Mouse (Mus musculus): ENCODE measurements around the gene Fat1. TPM values are rescaled to one million over a fixed set of nuclear protein-coding genes. Genes with fewer than 3 reads are reported as not detected.

Gene Fat1
- total and polyA plus RNA-seq, 3 experiments = 9.8 to 18.7 (median 16.6) TPM

GRCm38 (mm10) chr8:44920379-44921032 is 14.7 kb upstream of the Fat1 start:
- Histone ChIP-seq H3K79me2 (replicated peaks; ENCODE audit: control insufficient read depth, insufficient read depth, low read length) (no peaks in the 10 kb centered on the region), H3K27me3 (ENCODE audit: control insufficient read depth, insufficient read depth, low read length) (no peaks in the 10 kb centered on the region), H3K27ac (no peak overlapping the region), H3K9ac (ENCODE audit: low read depth, low read length) (no peak overlapping the region), H3K36me3 (ENCODE audit: control insufficient read depth, insufficient read depth, low read length) (no peaks in the 10 kb centered on the region), H3K4me3 (no peak overlapping the region), H3K4me1 (ENCODE audit: control insufficient read depth, insufficient read depth, low read length) (no peaks in the 10 kb centered on the region)
- no peak for DNase-seq
- WGBS = 73% methylated on average over 7 of the region's 7 CpGs
- intact Hi-C loops (cut with DNase I) = no loop called here
- TF ChIP-seq CTCF (IDR thresholded peaks at IDR 0.05) (no peak), EP300 (IDR thresholded peaks at IDR 0.05; ENCODE audit: insufficient read depth, low read depth, low read length) (no peak), POLR2A (IDR thresholded peaks at IDR 0.05; ENCODE audit: insufficient read depth, low read depth, low read length) (no peak)

- 0 out of 2 replicates have a peak, but pooled peaks cover 2% of the 10 kb centered on the region for H3K27me3 ChIP-seq (ENCODE audit: control insufficient read depth, insufficient read depth, low read length)
- H3K9ac ChIP-seq (ENCODE audit: low read depth, low read length) = no peak overlapping the region
- intact Hi-C loops (cut with DNase I) = no loop called here
- WGBS = 85% methylated on average over 5 of the region's 5 CpGs
- no peaks in the 10 kb centered on the region for H3K4me1 ChIP-seq (ENCODE audit: control insufficient read depth, insufficient read depth, low read length)
- H3K4me3 ChIP-seq = no peak overlapping the region
- no peak for DNase-seq
- TF ChIP-seq EP300 (IDR thresholded peaks at IDR 0.05; ENCODE audit: insufficient read depth, low read depth, low read length) = no peak
- no peak for TF ChIP-seq CTCF (IDR thresholded peaks at IDR 0.05)
- TF ChIP-seq POLR2A (IDR thresholded peaks at IDR 0.05; ENCODE audit: insufficient read depth, low read depth, low read length) = no peak
- H3K79me2 ChIP-seq (replicated peaks; ENCODE audit: control insufficient read depth, insufficient read depth, low read length) = no peaks in the 10 kb centered on the region
- no peak overlapping the region for H3K27ac ChIP-seq
- H3K36me3 ChIP-seq (ENCODE audit: control insufficient read depth, insufficient read depth, low read length) = no peaks in the 10 kb centered on the region
These were observed 10.3 kb upstream of the Fat1 start for GRCm38 (mm10) chr8:44924995-44925394.

GRCm38 (mm10) chr8:44930058-44930457 is 5.2 kb upstream of the Fat1 start:
- Histone ChIP-seq H3K4me1 (ENCODE audit: control insufficient read depth, insufficient read depth, low read length) (no peaks in the 10 kb centered on the region), H3K9ac (ENCODE audit: low read depth, low read length) (no peak overlapping the region), H3K79me2 (replicated peaks; ENCODE audit: control insufficient read depth, insufficient read depth, low read length) (no peaks in the 10 kb centered on the region), H3K27me3 (ENCODE audit: control insufficient read depth, insufficient read depth, low read length) (0 out of 2 replicates have a peak, but pooled peaks cover 2% of the 10 kb centered on the region), H3K4me3 (no peak overlapping the region), H3K27ac (no peak overlapping the region), H3K36me3 (ENCODE audit: control insufficient read depth, insufficient read depth, low read length) (no peaks in the 10 kb centered on the region)
- TF ChIP-seq CTCF (IDR thresholded peaks at IDR 0.05) (no peak), POLR2A (IDR thresholded peaks at IDR 0.05; ENCODE audit: insufficient read depth, low read depth, low read length) (no peak), EP300 (IDR thresholded peaks at IDR 0.05; ENCODE audit: insufficient read depth, low read depth, low read length) (no peak)
- 86% methylated on average over 3 of the region's 3 CpGs for WGBS
- DNase-seq = no peak
- intact Hi-C loops (cut with DNase I) = no loop called here

- 0 out of 2 replicates have a peak, but pooled peaks cover 2% of the 10 kb centered on the region for H3K27me3 ChIP-seq (ENCODE audit: control insufficient read depth, insufficient read depth, low read length)
- no peak overlapping the region for H3K9ac ChIP-seq (ENCODE audit: low read depth, low read length)
- H3K36me3 ChIP-seq (ENCODE audit: control insufficient read depth, insufficient read depth, low read length) = no peaks in the 10 kb centered on the region
- intact Hi-C loops (cut with DNase I) = no loop called here
- H3K27ac ChIP-seq = no peak overlapping the region
- H3K4me3 ChIP-seq = no peak overlapping the region
- TF ChIP-seq EP300 (IDR thresholded peaks at IDR 0.05; ENCODE audit: insufficient read depth, low read depth, low read length) (no peak), CTCF (IDR thresholded peaks at IDR 0.05) (no peak), POLR2A (IDR thresholded peaks at IDR 0.05; ENCODE audit: insufficient read depth, low read depth, low read length) (no peak)
- H3K4me1 ChIP-seq (ENCODE audit: control insufficient read depth, insufficient read depth, low read length) = no peaks in the 10 kb centered on the region
- DNase-seq = no peak
- 92% methylated on average over 9 of the region's 9 CpGs for WGBS
- H3K79me2 ChIP-seq (replicated peaks; ENCODE audit: control insufficient read depth, insufficient read depth, low read length) = no peaks in the 10 kb centered on the region
These were observed 2.5 kb upstream of the Fat1 start for GRCm38 (mm10) chr8:44932546-44933342.

- H3K79me2 ChIP-seq (replicated peaks; ENCODE audit: control insufficient read depth, insufficient read depth, low read length) = no peaks in the 10 kb centered on the region
- H3K4me3 ChIP-seq = no peak overlapping the region
- H3K9ac ChIP-seq (ENCODE audit: low read depth, low read length) = no peak overlapping the region
- H3K4me1 ChIP-seq (ENCODE audit: control insufficient read depth, insufficient read depth, low read length) = no peaks in the 10 kb centered on the region
- DNase-seq = no peak
- no peak for TF ChIP-seq EP300 (IDR thresholded peaks at IDR 0.05; ENCODE audit: insufficient read depth, low read depth, low read length)
- TF ChIP-seq POLR2A (IDR thresholded peaks at IDR 0.05; ENCODE audit: insufficient read depth, low read depth, low read length) = no peak
- TF ChIP-seq CTCF (IDR thresholded peaks at IDR 0.05) = no peak
- intact Hi-C loops (cut with DNase I) = no loop called here
- H3K27ac ChIP-seq = no peak overlapping the region
- H3K27me3 ChIP-seq (ENCODE audit: control insufficient read depth, insufficient read depth, low read length) = 0 out of 2 replicates have a peak, but pooled peaks cover 1% of the 10 kb centered on the region
- 61% methylated on average over 6 of the region's 6 CpGs for WGBS
- no peaks in the 10 kb centered on the region for H3K36me3 ChIP-seq (ENCODE audit: control insufficient read depth, insufficient read depth, low read length)
These were observed 1.8 kb upstream of the Fat1 start for GRCm38 (mm10) chr8:44933478-44933877.

- peak overlapping the region; percentile 76 for H3K27ac ChIP-seq
- 8% methylated on average over 13 of the region's 13 CpGs for WGBS
- TF ChIP-seq EP300 (IDR thresholded peaks at IDR 0.05; ENCODE audit: insufficient read depth, low read depth, low read length) (no peak), POLR2A (IDR thresholded peaks at IDR 0.05; ENCODE audit: insufficient read depth, low read depth, low read length) (no peak), CTCF (IDR thresholded peaks at IDR 0.05) (no peak)
- no peaks in the 10 kb centered on the region for H3K27me3 ChIP-seq (ENCODE audit: control insufficient read depth, insufficient read depth, low read length)
- no peaks in the 10 kb centered on the region for H3K4me1 ChIP-seq (ENCODE audit: control insufficient read depth, insufficient read depth, low read length)
- intact Hi-C loops (cut with DNase I) = loop anchor here (2.0 kb wide), 1 partner anchor 240 kb away; no protein-coding TSS in a partner anchor
- H3K9ac ChIP-seq (ENCODE audit: low read depth, low read length) = peak overlapping the region; percentile 69
- H3K79me2 ChIP-seq (replicated peaks; ENCODE audit: control insufficient read depth, insufficient read depth, low read length) = no peaks in the 10 kb centered on the region
- DNase-seq = no peak
- H3K4me3 ChIP-seq = peak overlapping the region; percentile 57
- no peaks in the 10 kb centered on the region for H3K36me3 ChIP-seq (ENCODE audit: control insufficient read depth, insufficient read depth, low read length)
These were observed 831 bp upstream of the Fat1 start for GRCm38 (mm10) chr8:44934416-44934815.
